Mouse (Mus musculus) G1E-ER4 (cell line): ENCODE results near the gene Wdr83os. TPM values are rescaled to one million over a fixed set of nuclear protein-coding genes. Genes with fewer than 3 reads are reported as not detected.

Source experiments
- GATA1 ChIP-seq: IDR thresholded peaks from one replicate; pipeline ENCODE4 v1.8.0; 2012; ENCODE audit warnings: low read length, inconsistent platforms
- polyA plus RNA-seq: library from polyadenylated mRNA; stranded (reverse); fragments of >175 nt; gene quantifications from 2 replicates; pipeline ENCODE4 v1.2.3, GENCODE M21; 2012

The Wdr83os gene
- polyA plus RNA-seq, 1 experiment: 4.1 TPM

- no peak for TF ChIP-seq GATA1
Observed at GRCm38 (mm10) chr8:85088771-85089170, 8.2 kb downstream of the Wdr83os start.

DNA sequence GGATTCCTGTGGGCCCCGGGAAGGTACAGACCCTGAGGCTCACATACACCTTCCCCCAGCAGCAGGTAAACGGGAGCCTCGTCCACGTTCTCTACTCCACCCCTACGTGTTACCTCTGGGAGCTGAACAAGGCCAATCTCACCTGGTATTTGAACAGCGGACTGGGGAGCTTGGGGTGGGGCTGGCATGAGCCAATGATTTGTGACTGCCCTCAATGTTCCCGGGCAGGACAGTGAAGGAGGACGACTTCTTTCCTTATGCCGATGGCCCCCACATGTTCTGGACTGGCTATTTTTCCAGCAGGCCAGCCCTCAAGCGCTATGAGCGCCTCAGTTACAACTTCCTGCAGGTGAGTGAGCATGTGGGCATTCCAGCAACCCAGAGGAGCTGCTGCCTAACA is 10.3 kb downstream of the Wdr83os start:
- TF ChIP-seq GATA1: no peak

- TF ChIP-seq GATA1: no peak
Observed at GRCm38 (mm10) chr8:85091526-85092090, 11.1 kb downstream of the Wdr83os start.

DNA sequence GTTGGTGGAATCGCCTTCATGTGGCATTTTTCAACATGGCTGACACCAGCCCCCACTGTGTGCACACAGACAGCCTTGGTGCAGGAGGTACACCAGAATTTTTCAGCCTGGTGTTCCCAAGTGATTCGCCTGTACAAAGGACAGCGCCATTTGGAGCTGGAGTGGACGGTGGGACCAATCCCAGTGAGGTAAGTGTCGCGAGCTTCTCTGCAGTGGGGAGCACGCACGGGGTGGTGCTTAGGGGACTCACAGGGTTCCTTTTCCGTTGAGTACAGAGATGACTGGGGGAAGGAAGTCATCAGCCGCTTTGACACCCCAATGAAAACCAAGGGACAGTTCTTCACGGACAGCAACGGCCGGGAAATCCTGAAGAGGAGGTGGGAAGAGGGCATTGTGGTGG is 14.5 kb downstream of the Wdr83os start:
- TF ChIP-seq GATA1: no peak

- no peak for TF ChIP-seq GATA1
Observed at GRCm38 (mm10) chr8:85095566-85095965, 15.0 kb downstream of the Wdr83os start.

DNA sequence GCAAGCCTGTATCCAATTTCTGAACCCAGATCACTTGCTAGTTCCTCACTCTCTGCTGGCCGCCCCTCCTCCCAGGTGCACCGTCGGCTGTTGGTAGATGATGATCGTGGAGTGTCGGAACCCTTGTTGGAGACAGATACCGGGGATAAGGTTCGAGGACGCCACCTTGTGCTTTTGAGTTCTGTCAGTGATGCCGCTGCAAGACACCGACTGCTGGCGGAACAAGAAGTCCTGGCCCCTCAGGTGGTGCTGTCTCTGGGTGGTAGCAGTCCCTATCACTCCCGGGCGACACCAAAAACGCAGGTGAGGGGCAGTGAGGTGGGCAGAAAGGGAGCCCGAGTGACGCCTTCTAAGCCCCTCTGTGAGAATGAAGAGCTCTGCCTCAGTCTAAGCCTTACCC is 15.7 kb downstream of the Wdr83os start:
- TF ChIP-seq GATA1: no peak

DNA sequence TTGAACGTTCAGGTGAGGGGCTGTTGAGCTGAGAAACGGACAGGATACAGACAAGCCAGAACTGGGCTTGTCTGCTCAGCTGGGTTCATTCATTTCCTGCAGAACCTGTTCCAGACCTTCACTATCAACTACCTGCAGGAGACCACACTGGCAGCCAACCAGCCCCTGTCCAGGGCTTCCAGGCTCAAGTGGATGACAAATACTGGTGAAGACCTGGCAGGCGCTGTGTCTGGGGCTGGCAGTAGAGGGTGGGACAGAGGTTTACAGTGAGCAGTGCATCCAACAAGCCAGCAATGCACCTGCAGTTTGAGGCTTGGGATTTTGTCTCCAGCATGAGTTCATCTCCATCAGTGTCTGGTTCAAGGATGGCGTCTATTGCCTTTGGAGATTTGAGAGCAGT is 16.3 kb downstream of the Wdr83os start:
- TF ChIP-seq GATA1: no peak

DNA sequence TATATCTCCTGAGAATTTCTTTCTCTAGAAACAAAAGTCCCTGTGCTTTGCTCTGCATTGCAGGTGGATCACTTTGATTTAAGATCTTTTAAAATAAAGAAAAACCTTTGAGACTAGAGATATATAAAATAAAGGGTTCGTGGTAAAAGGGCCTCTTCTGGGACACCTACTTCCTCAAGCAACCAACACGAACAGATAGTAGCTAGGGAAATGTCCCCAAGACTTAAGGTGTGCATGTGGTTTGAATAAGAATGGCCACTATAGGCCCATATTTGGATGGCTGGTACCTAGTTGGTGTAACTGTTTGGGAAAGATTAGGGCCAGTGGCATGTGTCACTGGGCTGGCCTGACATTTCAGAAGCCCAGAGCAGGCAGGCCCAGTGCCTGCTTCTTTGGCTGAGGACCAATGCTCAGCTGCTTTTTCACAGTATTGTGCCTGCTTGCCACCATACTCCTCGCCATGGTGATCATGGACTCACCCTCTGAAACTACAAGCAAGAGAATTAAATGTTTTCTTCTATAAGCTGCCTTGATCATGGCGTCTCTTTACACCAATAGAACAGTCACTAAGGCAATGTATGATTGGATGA is 19.6 kb downstream of the Wdr83os start:
- no peak for TF ChIP-seq GATA1

GRCm38 (mm10) chr8:85113241-85113640 is 32.7 kb downstream of the Wdr83os start:
- no peak for TF ChIP-seq GATA1

DNA sequence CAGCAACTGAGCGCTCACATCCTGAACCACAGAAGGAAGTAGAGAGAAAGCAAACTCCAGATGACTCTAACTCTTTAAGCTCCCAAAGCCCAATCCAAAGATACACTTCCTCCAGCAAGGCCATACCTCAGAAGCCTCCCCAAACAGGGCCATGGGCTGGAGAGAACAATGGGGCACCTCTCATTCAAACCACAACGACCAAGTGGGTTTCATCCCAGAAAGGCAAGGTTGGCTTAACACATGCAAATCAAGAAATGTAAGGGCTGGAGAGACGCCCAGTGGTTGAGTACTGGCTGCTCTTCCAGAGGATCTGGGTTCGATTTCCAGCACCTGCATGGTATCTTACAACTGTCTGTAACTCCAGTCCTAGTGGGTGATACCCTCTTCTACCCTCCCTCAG is 35.0 kb downstream of the Wdr83os start:
- TF ChIP-seq GATA1: no peak

DNA sequence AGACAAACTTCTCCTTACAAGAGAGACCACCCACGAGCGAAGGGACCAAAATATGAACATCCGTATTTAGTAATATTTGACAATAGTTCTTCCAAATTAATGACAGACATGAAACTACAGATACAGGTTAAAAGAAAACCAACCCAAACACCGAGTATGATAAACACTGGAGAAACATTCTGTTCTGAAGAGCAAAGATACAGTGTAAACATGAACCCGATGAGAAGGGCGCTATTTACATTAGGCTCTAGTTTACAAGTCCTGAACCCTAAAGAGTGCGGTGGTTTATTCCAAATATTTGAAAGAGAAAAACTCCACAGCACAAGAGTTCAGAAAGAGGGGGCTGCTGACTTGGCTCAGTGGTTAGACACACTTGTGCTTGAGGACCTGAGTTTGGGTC is 36.4 kb downstream of the Wdr83os start:
- no peak for TF ChIP-seq GATA1

GRCm38 (mm10) chr8:85119052-85119981 is 38.8 kb downstream of the Wdr83os start:
- TF ChIP-seq GATA1: no peak

- TF ChIP-seq GATA1: no peak
Observed at GRCm38 (mm10) chr8:85122995-85123394, 42.5 kb downstream of the Wdr83os start, which contains the start of gene Zfp791. Zfp791 (minus strand) TSS chr8:85123095.

GRCm38 (mm10) chr8:85123691-85124090 is 43.2 kb downstream of the Wdr83os start:
- TF ChIP-seq GATA1: no peak

Other genes with a start within 250 kb of the Wdr83os start
- 88.2 and 112 TPM in 2 replicates for gene Gadd45gip1, start 249.2 kb upstream of the Wdr83os start, polyA plus RNA-seq
- gene Rad23a, start 240.1 kb upstream of the Wdr83os start, polyA plus RNA-seq: 615 and 707 TPM in 2 replicates
- 315 and 318 TPM in 2 replicates for gene Calr, start 233.8 kb upstream of the Wdr83os start, polyA plus RNA-seq
- 149 and 179 TPM in 2 replicates for gene Farsa, start 223.8 kb upstream of the Wdr83os start, polyA plus RNA-seq
- gene Syce2, start 208.6 kb upstream of the Wdr83os start, polyA plus RNA-seq: 77.8 and 102 TPM in 2 replicates
- 89.9 and 98.4 TPM in 2 replicates for gene Gcdh, start 186.8 kb upstream of the Wdr83os start, polyA plus RNA-seq
- 371 and 477 TPM in 2 replicates for gene Klf1, start 178.8 kb upstream of the Wdr83os start, polyA plus RNA-seq
- gene Dnase2a, start 172.2 kb upstream of the Wdr83os start, polyA plus RNA-seq: 25.4 and 75.0 TPM in 2 replicates
- gene Mast1, start 143.4 kb upstream of the Wdr83os start, polyA plus RNA-seq: 0.46 and 0.50 TPM in 2 replicates
- gene Rtbdn, start 133.7 kb upstream of the Wdr83os start, polyA plus RNA-seq: not detected in 2 replicates
- gene Gm49661, start 111.3 kb upstream of the Wdr83os start, polyA plus RNA-seq: not detected in 2 replicates
- gene Prdx2, start 111.2 kb upstream of the Wdr83os start, polyA plus RNA-seq: 29.7 and 136 TPM in 2 replicates
- 725 and 803 TPM in 2 replicates for gene Rnaseh2a, start 111.0 kb upstream of the Wdr83os start, polyA plus RNA-seq
- gene Junb, start 102.0 kb upstream of the Wdr83os start, polyA plus RNA-seq: 68.1 and 95.2 TPM in 2 replicates
- 10.7 and 11.9 TPM in 2 replicates for gene Hook2, start 90.1 kb upstream of the Wdr83os start, polyA plus RNA-seq
- 0.03 TPM in 2 replicates for gene Best2, start 66.2 kb upstream of the Wdr83os start, polyA plus RNA-seq
- 97.2 and 187 TPM in 2 replicates for gene Asna1, start 55.5 kb upstream of the Wdr83os start, polyA plus RNA-seq
- 299 and 448 TPM in 2 replicates for gene Trir, start 53.9 kb upstream of the Wdr83os start, polyA plus RNA-seq
- gene Tnpo2, start 43.8 kb upstream of the Wdr83os start, polyA plus RNA-seq: 17.1 and 25.1 TPM in 2 replicates
- 24.7 and 27.7 TPM in 2 replicates for gene Fbxw9, start 20.7 kb upstream of the Wdr83os start, polyA plus RNA-seq
- gene Gm5741, start 12.8 kb upstream of the Wdr83os start, polyA plus RNA-seq: 1.1 and 1.3 TPM in 2 replicates
- 35.9 and 40.4 TPM in 2 replicates for gene Dhps, start 9.0 kb upstream of the Wdr83os start, polyA plus RNA-seq
- 18.1 and 45.7 TPM in 2 replicates for gene Wdr83, start 566 bp downstream of the Wdr83os start, polyA plus RNA-seq
- 9.5 and 11.4 TPM in 2 replicates for gene Man2b1, start 2.5 kb downstream of the Wdr83os start, polyA plus RNA-seq
- gene Zfp791, start 42.4 kb downstream of the Wdr83os start, polyA plus RNA-seq: not detected in 2 replicates
- gene Cks1brt, start 71.2 kb downstream of the Wdr83os start, polyA plus RNA-seq: not detected in 2 replicates
- gene Olfr371, start 145.2 kb downstream of the Wdr83os start, polyA plus RNA-seq: not detected in 2 replicates
- gene Orc6, start 218.9 kb downstream of the Wdr83os start, polyA plus RNA-seq: 4.5 and 16.7 TPM in 2 replicates
- 3.8 and 6.0 TPM in 2 replicates for gene Vps35, start 219.1 kb downstream of the Wdr83os start, polyA plus RNA-seq